Mouse (Mus musculus): ENCODE measurements at regions not wholly inside any gene's neighbourhood (a gene's known extent, or its start where the extent isn't known, plus 50 kb on each side); places are given as distances from the start of the nearest gene placed in this dataset.

DNA sequence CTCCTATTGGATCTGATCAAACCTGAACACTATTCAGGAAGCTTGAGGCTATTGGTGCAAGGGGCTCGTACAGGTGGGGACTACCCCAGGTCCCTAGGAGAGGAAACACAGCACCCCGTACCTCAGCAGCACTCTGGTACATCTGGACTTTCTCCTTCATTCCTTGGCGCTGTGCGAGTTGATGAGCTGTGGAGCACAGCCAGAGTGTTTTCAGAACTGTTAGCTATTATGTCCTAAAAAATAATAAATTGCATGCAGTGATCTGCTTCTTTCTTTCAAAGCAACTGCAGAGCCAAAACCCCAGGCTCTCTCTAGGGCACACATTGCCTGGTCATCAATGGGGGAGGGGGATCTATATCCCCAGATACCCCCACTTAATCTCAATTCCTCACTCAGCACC, 122.6 kb downstream of the Gm12728 start:
- no peak for DNase-seq (ENCODE audit: low spot score in 2 of 2)

GRCm38 (mm10) chr4:105914996-105915395, 125.3 kb downstream of the Gm12728 start:
- peak in 1 of 2 experiments; percentile 19 for DNase-seq (ENCODE audit: low spot score in 2 of 2)

- no peak for DNase-seq (ENCODE audit: low spot score in 2 of 2)
Observed at GRCm38 (mm10) chr4:105916229-105916628, 126.6 kb downstream of the Gm12728 start.

- DNase-seq (ENCODE audit: low spot score in 2 of 2): no peak
Observed at GRCm38 (mm10) chr4:105924781-105925382, 135.2 kb downstream of the Gm12728 start.

GRCm38 (mm10) chr4:105925506-105925905, 135.8 kb downstream of the Gm12728 start:
- no peak for DNase-seq (ENCODE audit: low spot score in 2 of 2)

GRCm38 (mm10) chr4:105929658-105930057, 140.0 kb downstream of the Gm12728 start:
- no peak for DNase-seq (ENCODE audit: low spot score in 2 of 2)

- DNase-seq (ENCODE audit: low spot score in 2 of 2): no peak
Observed at GRCm38 (mm10) chr4:105934971-105935370, 145.3 kb downstream of the Gm12728 start.

DNA sequence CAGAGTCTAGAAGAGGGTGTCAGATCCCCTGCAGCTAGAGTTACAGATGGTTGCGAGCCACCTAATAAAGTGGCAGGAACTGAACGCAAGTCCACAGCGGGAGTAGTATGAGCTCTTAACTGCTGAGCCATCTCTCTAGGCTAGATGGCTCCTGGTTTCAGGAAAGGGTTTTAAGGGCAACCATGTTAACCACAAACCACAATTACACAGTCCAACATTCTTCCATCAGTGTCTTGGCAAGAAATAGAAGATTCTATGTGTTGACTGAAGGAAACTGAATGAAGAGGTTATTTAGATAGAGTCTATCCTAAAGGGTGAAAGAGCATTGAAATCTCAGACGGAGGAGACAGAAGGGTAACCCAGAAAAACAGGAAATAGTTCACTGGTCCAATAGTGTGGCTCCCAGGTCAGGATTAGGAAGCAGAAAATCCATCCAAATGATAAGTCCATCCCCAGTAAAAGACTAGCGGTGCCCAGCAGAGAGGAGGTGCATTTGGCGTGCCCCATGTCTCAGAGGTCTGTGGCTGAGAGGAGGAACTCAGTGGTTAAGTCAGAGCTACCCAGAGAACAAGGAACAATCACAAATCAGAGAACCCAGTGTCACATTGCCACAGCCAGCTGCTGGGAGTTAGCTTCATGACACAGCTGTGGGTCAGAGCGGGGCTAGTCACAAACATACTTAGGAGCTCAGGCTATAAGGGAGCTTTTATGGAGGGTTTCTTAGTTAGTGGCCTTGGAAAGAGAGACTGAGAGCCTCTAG, 147.3 kb downstream of the Gm12728 start:
- DNase-seq (ENCODE audit: low spot score in 2 of 2): no peak

DNA sequence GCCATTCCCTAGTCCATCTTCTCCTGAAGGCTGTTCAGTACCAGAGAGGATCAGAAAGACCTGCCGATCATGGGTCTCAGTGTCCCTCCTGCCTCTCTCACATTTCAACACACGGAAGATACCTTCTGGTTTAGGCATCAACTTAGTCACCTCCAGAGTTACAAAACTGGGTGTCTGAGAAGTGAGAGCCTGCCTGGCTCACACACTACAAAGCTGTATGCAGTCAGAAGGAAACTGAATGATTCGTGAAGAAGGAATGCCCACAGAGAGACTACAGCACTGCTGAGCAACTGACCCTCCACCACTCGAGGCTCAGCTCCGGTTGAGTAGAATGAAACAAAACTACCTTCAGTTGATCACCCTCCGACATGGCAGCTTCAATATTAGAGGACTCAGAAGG, 147.9 kb downstream of the Gm12728 start:
- no peak for DNase-seq (ENCODE audit: low spot score in 2 of 2)

GRCm38 (mm10) chr4:105938886-105939285, 149.2 kb downstream of the Gm12728 start:
- DNase-seq (ENCODE audit: low spot score in 2 of 2): no peak

- no peak for DNase-seq (ENCODE audit: low spot score in 2 of 2)
Observed at GRCm38 (mm10) chr4:105939636-105940199, 150.0 kb downstream of the Gm12728 start.

- no peak for DNase-seq (ENCODE audit: low spot score in 2 of 2)
Observed at GRCm38 (mm10) chr4:105940891-105941290, 151.2 kb downstream of the Gm12728 start.

GRCm38 (mm10) chr4:105941785-105942184, 152.1 kb downstream of the Gm12728 start:
- DNase-seq (ENCODE audit: low spot score in 2 of 2): peak in 1 of 2 experiments; percentile 48

DNA sequence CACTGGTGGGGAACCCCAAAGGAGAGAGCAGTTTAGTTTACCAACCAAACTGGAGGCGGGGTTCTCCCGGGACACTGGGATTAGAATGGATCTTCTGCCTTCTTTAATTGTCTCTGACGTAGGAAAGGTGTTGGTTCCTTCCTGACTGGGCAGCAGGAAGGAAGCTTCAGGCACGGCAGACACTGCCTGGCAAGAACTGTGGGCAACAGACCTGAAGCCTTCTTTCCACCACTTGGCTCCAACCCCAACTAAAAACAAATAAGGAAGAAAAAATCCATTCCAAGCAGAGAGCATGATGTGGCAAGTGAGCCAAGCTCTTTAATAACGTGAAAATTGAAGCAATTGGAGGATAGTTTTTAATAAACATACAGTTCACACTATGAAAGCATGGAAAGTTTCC, 155.3 kb downstream of the Gm12728 start:
- DNase-seq (ENCODE audit: low spot score in 2 of 2): no peak

DNA sequence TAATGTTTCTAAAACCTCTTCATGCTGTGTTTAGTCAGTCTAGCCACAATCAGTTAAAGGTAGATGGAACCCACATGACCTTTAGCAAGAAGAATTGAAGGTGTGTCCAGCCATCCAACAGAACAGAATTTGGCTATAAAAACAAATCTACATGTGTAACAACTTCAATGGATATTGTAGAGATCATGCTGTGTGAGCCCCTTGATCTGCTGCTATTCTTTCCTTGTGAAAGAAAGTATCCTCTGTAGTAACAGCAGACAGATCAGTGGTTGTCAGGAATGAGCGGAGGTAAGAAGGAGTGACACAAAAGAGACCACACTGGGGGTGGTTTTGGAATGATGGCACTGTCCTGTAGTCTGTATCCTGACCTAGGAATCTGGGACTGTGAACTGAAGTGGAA, 156.3 kb downstream of the Gm12728 start:
- no peak for DNase-seq (ENCODE audit: low spot score in 2 of 2)

DNA sequence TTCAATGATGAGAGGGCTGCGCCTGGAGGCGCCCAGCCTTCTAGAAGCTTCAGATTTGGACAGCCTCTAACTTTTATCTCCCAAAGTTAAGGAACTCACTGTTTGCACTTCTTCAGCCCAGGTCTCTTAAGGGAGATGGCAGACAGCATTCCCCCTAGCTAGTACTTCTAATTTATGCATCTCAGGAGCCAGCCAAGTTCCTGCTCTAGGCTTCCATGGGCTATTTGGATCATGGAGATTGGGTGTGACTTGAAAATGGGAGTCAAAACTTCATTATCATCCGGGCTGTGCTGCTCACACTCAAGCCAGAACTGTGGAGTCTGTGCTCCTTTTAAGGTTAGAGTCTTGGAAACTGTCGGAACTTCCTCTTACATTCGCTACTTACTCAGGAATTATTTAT, 158.7 kb downstream of the Gm12728 start:
- DNase-seq (ENCODE audit: low spot score in 2 of 2): no peak

DNA sequence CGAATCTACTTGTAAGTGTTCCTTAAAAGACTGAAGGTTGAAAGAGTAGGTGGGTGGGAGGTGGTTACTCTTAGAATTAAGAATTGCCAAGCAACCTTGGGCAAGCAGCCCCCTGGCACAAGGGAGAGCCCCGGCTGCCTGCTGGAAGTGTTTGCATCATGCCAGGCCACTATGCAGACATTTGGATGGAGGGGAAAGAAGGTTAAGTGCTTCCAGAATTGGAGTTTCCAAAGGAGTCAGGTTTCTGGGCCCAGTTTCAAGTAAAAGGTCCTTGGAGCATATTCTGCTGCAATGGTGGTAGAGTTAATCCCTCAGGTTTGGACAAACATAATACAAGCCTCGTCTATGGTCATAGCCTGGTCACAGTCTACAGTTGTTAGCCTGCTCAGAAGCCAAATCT, 162.7 kb downstream of the Gm12728 start:
- no peak for DNase-seq (ENCODE audit: low spot score in 2 of 2)

DNA sequence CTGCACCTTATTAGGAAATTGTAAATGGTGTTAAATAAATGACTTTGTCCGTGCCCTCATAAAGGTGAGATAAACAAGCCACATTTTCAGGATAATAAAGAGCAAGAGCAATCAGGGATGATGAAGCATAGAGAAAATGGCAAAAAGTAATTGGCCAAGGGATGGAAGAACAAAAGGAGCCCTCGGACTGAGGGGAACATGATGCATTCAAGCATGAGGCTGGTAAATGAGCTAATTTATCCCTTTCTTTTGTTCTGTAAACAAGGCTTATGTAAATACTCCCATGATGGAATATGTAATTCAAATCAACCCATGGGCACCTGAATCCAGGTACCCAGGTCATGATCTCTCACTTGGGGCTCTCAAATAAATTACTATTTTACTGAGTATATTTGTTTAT, 166.8 kb downstream of the Gm12728 start:
- DNase-seq (ENCODE audit: low spot score in 2 of 2): no peak

DNA sequence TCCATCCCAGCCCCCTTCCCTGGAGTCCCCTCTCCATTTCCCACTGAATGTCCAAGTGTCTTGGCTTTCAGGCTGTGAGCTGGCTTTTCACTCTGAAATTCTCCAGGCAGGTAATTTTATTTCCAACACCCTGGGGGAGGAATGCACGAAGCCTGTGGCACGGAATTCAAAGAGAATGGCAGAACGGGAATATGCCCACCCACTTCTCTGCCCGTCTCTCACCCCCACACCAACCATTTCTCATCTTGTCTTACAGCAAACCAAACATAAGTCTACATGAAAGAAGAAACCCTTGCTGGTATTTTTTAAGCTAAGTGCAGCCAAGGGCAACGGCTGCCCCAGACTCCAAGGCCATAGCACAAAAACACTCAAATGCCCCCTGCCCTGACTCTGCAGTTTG, 168.7 kb downstream of the Gm12728 start:
- DNase-seq (ENCODE audit: low spot score in 2 of 2): no peak

DNA sequence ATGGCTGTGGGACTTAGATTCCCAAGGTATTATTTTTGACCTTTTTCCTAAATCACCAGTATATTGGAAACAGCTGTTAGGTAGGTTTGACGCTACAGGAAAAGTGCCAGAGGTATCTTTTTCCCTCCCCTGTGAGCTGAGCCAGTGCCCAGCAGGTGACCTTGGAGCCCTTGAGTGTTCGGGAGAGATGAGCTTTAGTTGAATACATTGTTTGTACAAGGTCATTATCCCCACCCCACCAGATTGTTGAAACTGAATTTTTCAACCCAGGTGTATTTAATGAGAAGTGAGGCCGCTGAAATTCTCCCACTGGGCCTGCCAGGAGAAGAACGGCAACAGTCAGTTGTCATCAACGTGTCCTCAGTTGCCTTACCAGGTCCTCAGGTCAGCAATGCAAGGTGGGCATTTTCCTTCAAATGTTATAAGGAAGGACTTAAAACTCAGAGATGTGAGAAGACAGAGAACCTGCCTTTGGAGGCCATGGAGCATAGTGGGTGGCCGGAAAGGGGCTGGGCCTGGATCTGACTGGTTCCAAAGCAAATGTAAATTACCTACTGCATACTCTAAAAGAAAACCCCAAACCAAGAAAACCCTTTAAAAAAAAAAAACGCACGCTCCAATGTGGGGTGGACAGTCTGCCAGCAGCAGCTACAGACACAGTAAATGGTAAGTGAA, 172.2 kb downstream of the Gm12728 start:
- no peak for DNase-seq (ENCODE audit: low spot score in 2 of 2)

DNA sequence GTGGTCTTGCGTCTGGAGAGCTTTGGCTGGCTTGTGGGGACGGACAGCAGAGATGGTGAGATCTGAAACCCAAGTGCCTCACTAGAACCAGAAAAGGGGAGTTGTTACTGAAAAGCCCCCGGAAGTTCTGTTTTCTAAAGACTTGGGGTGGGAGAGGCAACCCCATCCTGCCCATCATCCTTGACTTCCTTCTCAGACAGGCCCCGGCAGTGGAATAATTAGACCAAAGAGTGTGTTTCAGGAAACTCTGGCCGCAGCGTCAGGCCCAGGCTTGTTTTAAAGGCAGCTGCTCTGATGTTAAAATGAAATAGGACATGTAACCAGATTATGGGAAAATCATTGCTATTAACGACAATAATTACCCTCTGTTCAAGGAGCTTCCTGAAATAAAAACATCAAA, 172.9 kb downstream of the Gm12728 start:
- no peak for DNase-seq (ENCODE audit: low spot score in 2 of 2)

- DNase-seq (ENCODE audit: low spot score in 2 of 2): no peak
Observed at GRCm38 (mm10) chr4:105968324-105968723, 178.7 kb downstream of the Gm12728 start.

DNA sequence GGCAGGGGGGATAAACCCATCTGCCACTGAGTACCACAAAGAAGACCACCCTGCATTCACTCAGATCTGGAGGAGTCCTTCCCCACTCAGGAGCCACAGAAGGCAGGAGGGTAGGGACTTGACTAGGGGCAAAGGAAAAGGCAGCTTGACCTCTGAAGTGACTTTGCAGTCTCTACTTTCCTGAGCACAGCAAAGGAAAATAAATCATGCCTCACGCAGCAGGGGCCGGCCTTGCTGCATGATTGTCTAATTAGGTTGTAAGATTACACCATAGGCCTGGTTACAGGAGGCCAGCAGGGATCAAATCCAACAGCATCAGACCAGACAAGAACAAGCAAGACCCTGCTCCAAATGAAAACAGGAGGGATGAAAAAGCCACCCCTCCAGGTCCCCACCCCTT, 180.0 kb downstream of the Gm12728 start:
- DNase-seq (ENCODE audit: low spot score in 2 of 2): no peak

Measured in thymus, postnatal 10 days (tissue).